Mouse (Mus musculus) erythroblast, embryonic 14.5 days (primary cell): ENCODE data around the gene Glb1l.

Experiments
- GATA1 ChIP-seq: IDR thresholded peaks from 2 replicates; pipeline ENCODE4 v1.6.1; 2012; ENCODE audit warnings: low read length, inconsistent platforms, mixed read lengths
- TAL1 ChIP-seq: IDR thresholded peaks from 3 replicates; pipeline ENCODE4 v1.6.1; 2012; ENCODE audit warnings: low read length, inconsistent platforms, mixed read lengths

DNA sequence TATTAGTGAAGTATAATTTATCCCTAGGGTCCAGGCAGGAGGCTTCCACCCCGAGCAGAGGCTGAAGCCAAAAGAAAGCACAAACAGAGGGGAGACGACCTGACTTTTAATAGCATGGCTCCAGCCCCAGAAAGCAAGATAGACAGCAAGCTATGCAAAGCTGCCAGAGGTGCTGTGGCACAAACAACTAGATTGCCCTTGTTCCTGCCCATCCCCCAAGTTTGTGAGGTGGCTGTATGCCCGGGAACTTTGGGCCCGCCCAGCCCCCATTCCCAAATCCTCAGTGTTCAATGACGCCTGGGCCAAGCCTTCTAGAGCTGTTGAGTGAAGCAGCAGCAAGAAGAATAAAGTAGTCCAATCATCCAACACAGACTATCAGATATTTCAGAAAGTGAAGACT is 4.3 kb upstream of the Glb1l start:
- TF ChIP-seq TAL1: no peak
- TF ChIP-seq GATA1: no peak
